Mouse (Mus musculus) retina, embryonic 14.5 days (tissue): Measurements from ENCODE around the gene Skint4.

Source experiments
- DNase-seq: peaks from one replicate; pipeline ENCODE4 v3.0.0-alpha.2; 2015; ENCODE audit warnings: low spot score

The Skint4 gene

DNA sequence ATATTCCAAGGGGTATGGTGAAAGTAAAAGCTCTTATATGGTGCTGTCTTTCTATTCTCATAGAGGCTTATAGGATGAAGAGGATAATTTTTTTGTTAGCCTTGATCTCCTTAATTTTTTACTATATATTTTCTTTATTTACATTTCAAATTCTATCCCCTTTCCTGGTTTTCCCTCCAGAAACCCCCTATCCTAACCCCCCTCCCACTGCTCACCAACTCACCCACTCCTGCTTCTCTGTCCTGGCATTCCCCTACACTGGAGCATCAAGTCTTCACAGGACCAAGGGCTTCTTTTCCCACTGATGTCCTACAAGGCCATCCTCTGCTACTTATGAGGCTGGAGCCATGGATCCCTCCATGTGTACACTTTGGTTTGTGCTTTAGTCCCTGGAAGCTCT, at the start of gene Skint4:
Skint4 (plus strand) TSS at position 301 of the 400 bp plus-strand sequence.
- DNase-seq, result no peak
